ENCODE assay signal across 8 mouse cellular contexts in the genomic region with DNA sequence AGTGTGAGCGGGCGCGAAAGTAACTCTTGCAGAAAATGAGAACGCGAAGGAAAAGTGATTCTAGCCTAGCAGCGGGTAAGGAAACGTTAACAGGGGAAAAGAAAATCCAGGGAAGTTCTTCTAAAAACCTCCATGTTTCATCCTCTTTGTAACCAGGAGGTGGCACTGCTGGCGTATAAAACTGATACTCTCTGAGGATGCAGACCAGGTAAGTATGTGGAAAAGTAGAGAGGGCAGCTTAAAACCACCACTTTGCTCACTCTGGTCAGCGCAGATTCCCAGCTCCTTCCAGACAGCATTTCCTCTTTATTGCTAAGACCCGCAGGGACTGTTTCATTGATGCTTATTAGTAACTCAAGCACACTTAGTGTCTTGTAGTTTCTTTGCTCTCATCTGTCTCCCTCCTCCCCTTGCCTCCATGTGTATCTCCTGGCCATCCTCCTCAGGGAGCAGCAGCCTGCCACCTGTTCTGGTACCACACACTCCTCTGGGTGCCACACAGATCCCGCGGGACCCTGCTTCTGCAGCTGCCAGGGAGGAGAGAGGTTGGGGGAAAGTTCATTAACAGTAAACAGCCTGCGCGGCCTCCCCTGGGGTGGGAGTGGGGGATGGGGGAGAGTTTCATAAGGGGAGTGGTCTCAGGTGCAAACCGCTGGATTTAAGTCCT. TPM values are rescaled to one million over a fixed set of nuclear protein-coding genes. Genes with fewer than 3 reads are reported as not detected.
A peak's percentile ranks its signal among the peaks of the same experiment; 100 is the strongest.
DNase-seq lines count a peak whose midpoint lies in the region; ATAC-seq and TF ChIP-seq lines count a peak whose summit lies in the region.

No protein-coding gene starts in this region.

- no peaks in the 10 kb centered on the region for H3K36me3 ChIP-seq in E14TG2a.4 (ENCODE audit: insufficient read depth, low read length)
- no peaks in the 10 kb centered on the region for H3K36me3 ChIP-seq in embryonic facial prominence, embryonic 12.5 days
- no peaks in the 10 kb centered on the region for H3K36me3 ChIP-seq in intestine, embryonic 14.5 days (ENCODE audit: control insufficient read depth, insufficient read depth, low read length)
- H3K36me3 ChIP-seq in limb, embryonic 10.5 days = no peaks in the 10 kb centered on the region
- no peaks in the 10 kb centered on the region for H3K36me3 ChIP-seq in midbrain, embryonic 14.5 days (ENCODE audit: control insufficient read depth, insufficient read depth, low read length)

- peaks cover 3% of the 10 kb centered on the region for H3K9me3 ChIP-seq in E14TG2a.4 (ENCODE audit: low read length)
- no peaks in the 10 kb centered on the region for H3K9me3 ChIP-seq in embryonic facial prominence, embryonic 12.5 days
- H3K9me3 ChIP-seq in intestine, embryonic 14.5 days (ENCODE audit: control insufficient read depth, low read length) = no peaks in the 10 kb centered on the region
- no peaks in the 10 kb centered on the region for H3K9me3 ChIP-seq in limb, embryonic 10.5 days (replicated peaks)
- H3K9me3 ChIP-seq in midbrain, embryonic 14.5 days (ENCODE audit: control insufficient read depth, low read length) = no peaks in the 10 kb centered on the region

- TF ChIP-seq CTCF in E14TG2a.4 (conservative IDR thresholded peaks at IDR 0.05; ENCODE audit: low read length) = peak; percentile 24; the same call in 1 of the 2 replicates

- H3K4me2 ChIP-seq in embryonic facial prominence, embryonic 12.5 days (replicated peaks) = peak overlapping the region; percentile 17; the same call in 1 of the 2 replicates
- peak overlapping the region; percentile 28 for H3K4me2 ChIP-seq in intestine, embryonic 14.5 days (ENCODE audit: low read length)
- no peak overlapping the region for H3K4me2 ChIP-seq in midbrain, embryonic 14.5 days (ENCODE audit: low read length)

- WGBS in embryonic facial prominence, embryonic 12.5 days = 10% methylated on average over 15 of the region's 15 CpGs
- whole genome bisulfite sequencing in intestine, embryonic 14.5 days = 12% methylated on average over 15 of the region's 15 CpGs
- WGBS in limb, embryonic 10.5 days = 14% methylated on average over 15 of the region's 15 CpGs
- 17% methylated on average over 15 of the region's 15 CpGs for WGBS in midbrain, embryonic 14.5 days

- ATAC-seq in embryonic facial prominence, embryonic 12.5 days (ENCODE audit: insufficient number of reproducible peaks, insufficient read depth, low FRiP score, low TSS enrichment) = peak; percentile 60; the same call in 1 of the 2 replicates
- no peak for ATAC-seq in intestine, embryonic 14.5 days (replicated peaks; ENCODE audit: low FRiP score, low TSS enrichment, low read depth)
- ATAC-seq in midbrain, embryonic 14.5 days (ENCODE audit: low FRiP score, low TSS enrichment) = no peak; the same call in 1 of the 2 replicates

- no peak overlapping the region for H3K9ac ChIP-seq in embryonic facial prominence, embryonic 12.5 days
- H3K9ac ChIP-seq in intestine, embryonic 14.5 days (ENCODE audit: low read length) = no peak overlapping the region
- no peak overlapping the region for H3K9ac ChIP-seq in midbrain, embryonic 14.5 days (replicated peaks; ENCODE audit: low read length)

- no peak overlapping the region for H3K27ac ChIP-seq in embryonic facial prominence, embryonic 12.5 days
- no peak overlapping the region for H3K27ac ChIP-seq in intestine, embryonic 14.5 days (ENCODE audit: low read depth)
- no peak overlapping the region for H3K27ac ChIP-seq in limb, embryonic 10.5 days
- no peak overlapping the region for H3K27ac ChIP-seq in midbrain, embryonic 14.5 days (replicated peaks; ENCODE audit: low read depth, low read length)

- no peak overlapping the region for H3K4me3 ChIP-seq in E14TG2a.4 (replicated peaks; ENCODE audit: low read length)
- no peak overlapping the region for H3K4me3 ChIP-seq in embryonic facial prominence, embryonic 12.5 days
- no peak overlapping the region for H3K4me3 ChIP-seq in intestine, embryonic 14.5 days (ENCODE audit: low read depth, low read length)
- H3K4me3 ChIP-seq in limb, embryonic 10.5 days = no peak overlapping the region
- no peak overlapping the region for H3K4me3 ChIP-seq in midbrain, embryonic 14.5 days (replicated peaks; ENCODE audit: low read depth, low read length)

- peaks cover 5% of the 10 kb centered on the region; the same call in 1 of the 2 replicates for H3K4me1 ChIP-seq in E14TG2a.4 (replicated peaks; ENCODE audit: low read depth, low read length)
- 0 out of 2 replicates have a peak, but pooled peaks cover 5% of the 10 kb centered on the region for H3K4me1 ChIP-seq in embryonic facial prominence, embryonic 12.5 days
- H3K4me1 ChIP-seq in intestine, embryonic 14.5 days (replicated peaks; ENCODE audit: control insufficient read depth, insufficient read depth, low read length) = no peaks in the 10 kb centered on the region
- H3K4me1 ChIP-seq in limb, embryonic 10.5 days = peaks cover 7% of the 10 kb centered on the region
- no peaks in the 10 kb centered on the region for H3K4me1 ChIP-seq in midbrain, embryonic 14.5 days (ENCODE audit: control insufficient read depth, insufficient read depth, low read length)

- DNase-seq in 3T3-L1 (ENCODE audit: low read depth, low spot score) = peak; percentile 77
- DNase-seq in intestine, embryonic 14.5 days (ENCODE audit: low spot score) = peak; percentile 59
- DNase-seq in limb, embryonic 10.5 days (ENCODE audit: low spot score) = peak; percentile 49
- DNase-seq in midbrain, embryonic 14.5 days = peak; percentile 74
- DNase-seq in spleen, adult 12 weeks (ENCODE audit: low spot score) = no peak
- no peak for DNase-seq in urinary bladder, adult 18-20 months (ENCODE audit: low spot score in 2 of 2)

- H3K27me3 ChIP-seq in E14TG2a.4 (ENCODE audit: insufficient read depth, low read length) = no peaks in the 10 kb centered on the region
- no peaks in the 10 kb centered on the region for H3K27me3 ChIP-seq in embryonic facial prominence, embryonic 12.5 days
- no peaks in the 10 kb centered on the region for H3K27me3 ChIP-seq in intestine, embryonic 14.5 days (replicated peaks; ENCODE audit: control insufficient read depth, insufficient read depth, low read length)
- H3K27me3 ChIP-seq in limb, embryonic 10.5 days (ENCODE audit: low read depth, poor library complexity, severe bottlenecking) = no peaks in the 10 kb centered on the region
- H3K27me3 ChIP-seq in midbrain, embryonic 14.5 days (ENCODE audit: control insufficient read depth, insufficient read depth, low read length) = no peaks in the 10 kb centered on the region

RNA-seq across cellular contexts. Expression of gene Car13, which starts 37.8 kb away (rescaled TPM):
- polyA plus RNA-seq in embryonic facial prominence, embryonic 12.5 days (2016; fragmentation: Nextera tagmentation; extraction: Ambion mirVana) = 4.9 TPM in 2 replicates
- 7.7 and 8.9 TPM in 2 replicates for polyA plus RNA-seq in intestine, embryonic 14.5 days (2014; fragmentation: Nextera tagmentation; extraction: Ambion mirVana)
- 3.6 and 3.9 TPM in 2 replicates for polyA plus RNA-seq in limb, embryonic 10.5 days (2016; fragmentation: Nextera tagmentation; extraction: Ambion mirVana)
- 0.50 TPM in 1 of 2 replicates, not detected in the other for polyA plus RNA-seq in midbrain, embryonic 14.5 days (2014; fragmentation: Nextera tagmentation; extraction: Ambion mirVana)

Comparison
In these comparisons a context has a peak if more than half of its experiments do, and no peak if none do; other contexts are left out.
1. DNase-seq: peak in 3T3-L1 (single experiment), intestine, embryonic 14.5 days (single experiment), limb, embryonic 10.5 days (single experiment) and midbrain, embryonic 14.5 days (single experiment); none in spleen, adult 12 weeks (single experiment) and urinary bladder, adult 18-20 months (0 of 2).